Mouse (Mus musculus) MEL (cell line): ENCODE measurements around the gene Tmem37.

Experiments used
- CHD2 ChIP-seq: IDR thresholded peaks from 2 replicates; pipeline ENCODE4 v1.6.1; 2011; ENCODE audit warnings: low read length, improper control_type of control experiment
- CTCF ChIP-seq, 3 experiments: IDR thresholded peaks in 2 of 3; conservative IDR thresholded peaks in 1 of 3; 2 replicates each; pipeline ENCODE4 v1.5.1; 2011 to 2012; ENCODE audit warnings: low read length in 3 of 3, low read depth in 2 of 3, mild to moderate bottlenecking in 2 of 3, improper control_type of control experiment in 1 of 3, inconsistent platforms in 1 of 3, mixed read lengths in 1 of 3, moderate library complexity in 1 of 3; ENCODE audit not compliant: control insufficient read depth in 1 of 3, insufficient read depth in 1 of 3, poor library complexity in 1 of 3, severe bottlenecking in 1 of 3
- EP300 ChIP-seq, 2 experiments: IDR thresholded peaks; 2 replicates each; pipeline ENCODE4 v1.6.1; 2011; ENCODE audit warnings: improper control_type of control experiment in 2 of 2, low read length in 2 of 2, low read depth in 1 of 2, mild to moderate bottlenecking in 1 of 2
- GATA1 ChIP-seq: IDR thresholded peaks from 2 replicates; pipeline ENCODE4 v1.6.1; 2011; ENCODE audit warnings: low read depth, low read length, improper control_type of control experiment
- KAT2A ChIP-seq: conservative IDR thresholded peaks from 2 replicates; pipeline ENCODE4 v1.6.1; 2012; ENCODE audit warnings: low read depth, low read length, improper control_type of control experiment, inconsistent platforms
- MAFK ChIP-seq: IDR thresholded peaks from 2 replicates; pipeline ENCODE4 v1.6.1; 2011; ENCODE audit warnings: low read depth, mild to moderate bottlenecking, low read length, improper control_type of control experiment, borderline replicate concordance
- MAX ChIP-seq: IDR thresholded peaks from 2 replicates; pipeline ENCODE4 v1.6.1; 2011; ENCODE audit warnings: low read length, improper control_type of control experiment
- MAZ ChIP-seq: IDR thresholded peaks from 2 replicates; pipeline ENCODE4 v1.6.1; 2012; ENCODE audit warnings: low read depth, mild to moderate bottlenecking, inconsistent platforms, low read length, improper control_type of control experiment
- MYC ChIP-seq: IDR thresholded peaks from 2 replicates; pipeline ENCODE4 v1.6.1; 2011; ENCODE audit warnings: low read depth, mild to moderate bottlenecking, low read length, improper control_type of control experiment, moderate library complexity
- POLR2A ChIP-seq, 2 experiments: IDR thresholded peaks; 2 replicates each; pipeline ENCODE4 v1.6.1; 2011 to 2012; ENCODE audit warnings: low read length in 2 of 2, mild to moderate bottlenecking in 2 of 2, control low read depth in 1 of 2, improper control_type of control experiment in 1 of 2, low read depth in 1 of 2, moderate library complexity in 1 of 2; ENCODE audit not compliant: control insufficient read depth in 1 of 2, insufficient read depth in 1 of 2, poor library complexity in 1 of 2
- POLR2AphosphoS5 ChIP-seq: IDR thresholded peaks from 2 replicates; pipeline ENCODE4 v1.6.1; 2012; ENCODE audit warnings: low read depth, borderline replicate concordance, mild to moderate bottlenecking, inconsistent platforms, low read length, moderate library complexity, mixed read lengths
- RCOR1 ChIP-seq: IDR thresholded peaks from 2 replicates; pipeline ENCODE4 v1.6.1; 2012; ENCODE audit warnings: low read depth, mild to moderate bottlenecking, inconsistent platforms, low read length, improper control_type of control experiment
- TCF12 ChIP-seq: IDR thresholded peaks from 2 replicates; pipeline ENCODE4 v1.6.1; 2014; ENCODE audit warnings: low read depth, mild to moderate bottlenecking, inconsistent platforms, low read length, improper control_type of control experiment, moderate library complexity
- ZNF384 ChIP-seq: IDR thresholded peaks from 2 replicates; pipeline ENCODE4 v1.6.1; 2012; ENCODE audit warnings: low read depth, mild to moderate bottlenecking, inconsistent platforms, low read length, improper control_type of control experiment

- TF ChIP-seq MAZ (no peak), EP300 (IDR thresholded peaks at IDR 0.05; ENCODE audit: low read depth in 1 of 2, low read length in 2 of 2) (no peak), RCOR1 (no peak), MAX (no peak), POLR2AphosphoS5 (no peak), CTCF (IDR thresholded peaks at IDR 0.05 in 2 of 3, conservative IDR thresholded peaks at IDR 0.05 in 1 of 3; ENCODE audit: control insufficient read depth in 1 of 3, insufficient read depth in 1 of 3, low read depth in 2 of 3, low read length in 3 of 3, poor library complexity in 1 of 3, severe bottlenecking in 1 of 3) (peak; percentile 90 to 93 (median 93)), KAT2A (no peak), ZNF384 (no peak), TCF12 (no peak), GATA1 (no peak), CHD2 (no peak), POLR2A (IDR thresholded peaks at IDR 0.05; ENCODE audit: control insufficient read depth in 1 of 2, insufficient read depth in 1 of 2, low read depth in 1 of 2, low read length in 2 of 2, poor library complexity in 1 of 2) (no peak), MYC (no peak), MAFK (no peak)
Observed at GRCm38 (mm10) chr1:120032804-120033468, 40.9 kb downstream of the Tmem37 start.
